Mouse (Mus musculus) midbrain, embryonic 16.5 days (tissue): Measurements from ENCODE around the gene Dnaja1. TPM values are rescaled to one million over a fixed set of nuclear protein-coding genes. Genes with fewer than 3 reads are reported as not detected.

Source experiments
- ATAC-seq: fragments of 200-750 bp; cut with Nextera tagmentation; 2 replicates; pipeline ENCODE4 v1.8.0; 2017; ENCODE audit warnings: moderate TSS enrichment
- H3K27ac ChIP-seq: fragments of 300-500 bp; sonication (generic); 2 replicates; pipeline ENCODE4 v1.5.1; 2014; ENCODE audit warnings: mild to moderate bottlenecking, low read length, mixed read lengths
- H3K27me3 ChIP-seq: fragments of 300-500 bp; sonication (generic); 2 replicates; pipeline ENCODE4 v1.6.1; 2014; ENCODE audit warnings: low read depth, low read length, mixed read lengths; ENCODE audit not compliant: control insufficient read depth, insufficient read depth
- H3K36me3 ChIP-seq: fragments of 300-500 bp; sonication (generic); 2 replicates; pipeline ENCODE4 v1.6.1; 2014; ENCODE audit warnings: mild to moderate bottlenecking, low read length, moderate library complexity, mixed read lengths; ENCODE audit not compliant: control insufficient read depth, insufficient read depth
- H3K4me1 ChIP-seq: fragments of 300-500 bp; sonication (generic); 2 replicates; pipeline ENCODE4 v1.6.1; 2014; ENCODE audit warnings: mild to moderate bottlenecking, low read length, mixed read lengths; ENCODE audit not compliant: control insufficient read depth, insufficient read depth
- H3K4me2 ChIP-seq: fragments of 300-500 bp; sonication (generic); 2 replicates; pipeline ENCODE4 v1.6.1; 2014; ENCODE audit warnings: mild to moderate bottlenecking, low read length, mixed read lengths
- H3K4me3 ChIP-seq: fragments of 300-500 bp; sonication (generic); 2 replicates; pipeline ENCODE4 v1.5.1; 2014; ENCODE audit warnings: low read depth, mild to moderate bottlenecking, low read length, moderate library complexity, mixed read lengths
- H3K9ac ChIP-seq: fragments of 300-500 bp; sonication (generic); 2 replicates; pipeline ENCODE4 v1.6.1; 2014; ENCODE audit warnings: low read depth, low read length, mixed read lengths
- H3K9me3 ChIP-seq: fragments of 300-500 bp; sonication (generic); replicated peaks from 2 replicates; pipeline ENCODE4 v1.6.1; 2014; ENCODE audit warnings: mild to moderate bottlenecking, low read length, mixed read lengths; ENCODE audit not compliant: control insufficient read depth, poor library complexity, severe bottlenecking
- WGBS: fragments of 180-500 bp; shearing (Covaris S2); extraction: QIAGEN DNeasy Blood & Tissue Kit; methylation state at CpG from one replicate; pipeline ENCODE4 v1.1.7; 2014; 5-methylcytosine and 5-hydroxymethylcytosine counted together
- polyA plus RNA-seq: library from polyadenylated mRNA; unstranded; fragments of >200 nt; fragmentation: Nextera tagmentation; extraction: Ambion mirVana; gene quantifications from 2 replicates; pipeline ENCODE4 v1.2.1, GENCODE M21; 2015

Dnaja1 gene
- polyA plus RNA-seq, 1 experiment from 2014 or later = 659 TPM

DNA sequence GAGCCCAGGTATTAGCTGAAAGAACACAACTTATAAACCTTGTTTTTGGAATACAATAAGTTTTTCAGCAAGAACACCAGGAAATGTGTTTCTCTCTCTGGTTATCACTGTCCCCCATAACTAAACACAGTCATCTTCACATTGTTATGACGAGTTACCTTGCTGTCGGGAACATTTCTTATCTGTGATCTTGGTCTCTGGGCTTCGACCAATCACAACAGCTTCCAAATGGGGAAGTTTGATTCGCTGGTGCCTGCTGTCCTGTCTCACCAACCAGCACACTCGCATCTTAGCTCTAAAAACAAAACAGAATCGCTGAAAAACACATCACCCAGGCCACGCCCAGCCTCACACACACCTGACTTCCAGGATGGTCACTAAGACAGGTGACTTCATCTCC is 24.9 kb upstream of the Dnaja1 start:
- H3K27ac ChIP-seq = no peak overlapping the region
- H3K4me1 ChIP-seq = peaks cover 9% of the 10 kb centered on the region
- peaks cover 12% of the 10 kb centered on the region for H3K36me3 ChIP-seq
- H3K9ac ChIP-seq = no peak overlapping the region
- no peaks in the 10 kb centered on the region for H3K27me3 ChIP-seq
- no peak for ATAC-seq
- no peaks in the 10 kb centered on the region for H3K9me3 ChIP-seq
- H3K4me3 ChIP-seq = no peak overlapping the region
- 89% methylated on average over 7 of the region's 7 CpGs for WGBS
- H3K4me2 ChIP-seq = no peak overlapping the region

- Histone ChIP-seq H3K27ac (no peak overlapping the region), H3K9ac (no peak overlapping the region), H3K4me3 (no peak overlapping the region), H3K4me2 (no peak overlapping the region), H3K4me1 (peaks cover 19% of the 10 kb centered on the region), H3K27me3 (no peaks in the 10 kb centered on the region), H3K36me3 (no peaks in the 10 kb centered on the region; the same call in none of the 2 replicates), H3K9me3 (no peaks in the 10 kb centered on the region)
- WGBS = 87% methylated on average over 8 of the region's 8 CpGs
- ATAC-seq = no peak
Observed at GRCm38 (mm10) chr4:40700216-40700615, 21.7 kb upstream of the Dnaja1 start.

DNA sequence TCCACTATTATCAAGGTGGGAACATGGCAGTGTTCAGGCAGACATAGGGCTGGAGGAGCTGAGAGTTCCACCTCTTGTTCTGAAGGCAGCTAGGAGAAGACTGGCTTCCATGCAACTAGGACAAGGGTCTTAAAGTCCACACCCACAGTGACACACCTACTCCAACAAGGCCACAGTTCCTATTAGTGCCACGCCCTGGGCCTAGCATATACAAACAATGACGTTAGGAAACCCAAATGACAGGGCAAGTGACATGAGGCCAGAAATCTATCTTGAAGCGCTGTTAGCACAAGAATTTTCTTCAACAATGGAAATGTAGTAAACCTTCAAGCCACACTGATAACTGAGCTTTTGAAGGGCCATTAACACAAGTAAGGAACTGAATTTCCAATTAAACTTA is 20.2 kb upstream of the Dnaja1 start:
- H3K36me3 ChIP-seq = no peaks in the 10 kb centered on the region; the same call in 1 of the 2 replicates
- peaks cover 19% of the 10 kb centered on the region for H3K4me1 ChIP-seq
- H3K4me2 ChIP-seq = peak overlapping the region; percentile 77
- H3K4me3 ChIP-seq = peak overlapping the region; percentile 60
- no peak overlapping the region for H3K27ac ChIP-seq
- no peaks in the 10 kb centered on the region for H3K27me3 ChIP-seq
- no peak for ATAC-seq
- WGBS = 91% methylated on average over 3 of the region's 3 CpGs
- no peaks in the 10 kb centered on the region for H3K9me3 ChIP-seq
- H3K9ac ChIP-seq = peak overlapping the region; percentile 72

GRCm38 (mm10) chr4:40702797-40703709 is 18.9 kb upstream of the Dnaja1 start, which contains the start of gene Aptx:
Aptx (minus strand) TSS chr4:40703194.
- H3K9me3 ChIP-seq = no peaks in the 10 kb centered on the region
- no peaks in the 10 kb centered on the region for H3K27me3 ChIP-seq
- WGBS = under 1% methylated on average over 42 of the region's 42 CpGs
- ATAC-seq = peak; percentile 95
- peak within 1 kb of the TSS; percentile 60 for H3K4me3 ChIP-seq
- H3K4me2 ChIP-seq = peak within 1 kb of the TSS; percentile 77
- H3K9ac ChIP-seq = peak within 1 kb of the TSS; percentile 72
- H3K4me1 ChIP-seq = peaks cover 19% of the 10 kb centered on the region
- H3K27ac ChIP-seq = peak within 1 kb of the TSS; percentile 99
- no peaks in the 10 kb centered on the region for H3K36me3 ChIP-seq

GRCm38 (mm10) chr4:40703710-40704275 is 18.2 kb upstream of the Dnaja1 start:
- Histone ChIP-seq H3K36me3 (no peaks in the 10 kb centered on the region), H3K27me3 (no peaks in the 10 kb centered on the region), H3K4me2 (peak overlapping the region; percentile 77), H3K27ac (peak overlapping the region; percentile 99), H3K4me1 (peaks cover 19% of the 10 kb centered on the region), H3K9ac (peak overlapping the region; percentile 72), H3K9me3 (no peaks in the 10 kb centered on the region), H3K4me3 (peak overlapping the region; percentile 60)
- WGBS = 15% methylated on average over 9 of the region's 9 CpGs
- no peak for ATAC-seq

DNA sequence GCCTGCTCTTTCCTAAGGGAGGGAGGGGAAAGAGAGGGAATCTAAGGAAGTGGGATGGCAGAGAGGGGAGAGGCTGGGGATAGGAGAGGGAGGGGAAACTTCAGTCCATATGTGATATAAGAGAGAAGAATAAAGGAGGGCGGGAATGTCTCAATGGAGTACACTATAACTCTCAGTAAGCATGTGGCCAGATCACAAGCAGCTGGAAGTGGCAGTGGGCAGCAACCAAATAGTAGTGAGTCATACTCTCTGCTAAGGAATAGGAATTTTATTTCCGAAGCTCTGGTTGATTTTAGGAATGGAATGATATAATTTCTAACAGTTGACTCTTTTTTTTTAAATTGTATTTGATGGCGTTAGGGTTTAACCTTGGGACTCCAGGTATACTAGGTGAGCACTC is 4.8 kb upstream of the Dnaja1 start:
- 96% methylated on average over 3 of the region's 3 CpGs for WGBS
- H3K4me3 ChIP-seq = no peak overlapping the region
- ATAC-seq = no peak
- H3K27ac ChIP-seq = no peak overlapping the region
- H3K36me3 ChIP-seq = no peaks in the 10 kb centered on the region
- no peaks in the 10 kb centered on the region for H3K27me3 ChIP-seq
- peaks cover 8% of the 10 kb centered on the region for H3K4me1 ChIP-seq
- no peak overlapping the region for H3K9ac ChIP-seq
- no peak overlapping the region for H3K4me2 ChIP-seq
- H3K9me3 ChIP-seq = no peaks in the 10 kb centered on the region

GRCm38 (mm10) chr4:40720910-40721309 is 1.0 kb upstream of the Dnaja1 start:
- Histone ChIP-seq H3K4me3 (no peak overlapping the region), H3K9me3 (no peaks in the 10 kb centered on the region), H3K4me2 (peak overlapping the region; percentile 74), H3K4me1 (peaks cover 33% of the 10 kb centered on the region), H3K27me3 (no peaks in the 10 kb centered on the region), H3K9ac (no peak overlapping the region), H3K36me3 (no peaks in the 10 kb centered on the region), H3K27ac (no peak overlapping the region)
- WGBS = 94% methylated on average over 8 of the region's 8 CpGs
- no peak for ATAC-seq

DNA sequence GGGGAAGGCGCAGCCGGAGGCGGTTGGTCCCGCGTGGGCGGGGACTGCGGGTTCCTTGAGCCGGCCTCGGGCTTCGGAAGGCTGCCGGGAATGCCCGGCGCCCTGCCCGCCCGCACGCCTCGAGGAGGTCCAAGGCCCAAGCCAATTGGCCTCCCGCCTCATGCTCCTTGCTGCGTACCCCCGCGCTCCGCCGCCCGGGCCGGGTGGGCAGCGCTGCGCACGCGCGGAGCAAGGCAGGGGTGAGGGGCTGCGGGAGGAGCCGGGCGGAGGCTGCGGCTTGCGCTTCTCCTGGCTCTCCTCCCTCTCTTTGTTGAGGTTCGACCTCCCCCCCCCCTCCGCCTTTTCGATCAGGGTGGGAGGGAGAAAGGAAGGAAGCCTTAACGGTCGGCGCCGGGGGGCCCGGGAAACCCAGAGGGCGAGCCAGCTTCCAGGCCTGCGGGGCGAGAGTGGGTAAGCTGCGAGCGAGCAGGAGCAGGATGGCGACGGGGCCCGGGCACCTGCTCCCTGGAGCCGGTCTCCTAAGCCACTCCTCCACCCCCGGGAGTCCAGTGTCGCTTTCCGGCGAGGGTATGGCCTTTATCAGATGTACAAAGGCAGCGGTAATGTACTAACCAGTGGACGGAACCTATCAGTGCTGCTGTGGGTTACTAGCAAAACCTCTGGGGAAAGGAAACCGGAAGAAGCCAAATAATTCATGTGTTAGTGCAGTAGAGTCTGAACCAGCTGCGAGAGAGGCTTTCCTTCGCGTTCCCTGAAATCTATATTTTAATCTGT is 924 bp downstream of the Dnaja1 start:
- Histone ChIP-seq H3K27me3 (no peaks in the 10 kb centered on the region), H3K4me2 (peak overlapping the region; percentile 74), H3K4me3 (peak overlapping the region; percentile 88), H3K9me3 (no peaks in the 10 kb centered on the region), H3K36me3 (peaks cover 10% of the 10 kb centered on the region), H3K27ac (peak overlapping the region; percentile 99), H3K9ac (peak overlapping the region; percentile 89), H3K4me1 (peaks cover 48% of the 10 kb centered on the region)
- ATAC-seq = peak; percentile 96
- 1% methylated on average over 32 of the region's 62 CpGs for WGBS
